Mouse (Mus musculus) MEL-GATA-1-ER (cell line): ENCODE results near the gene Bud23.
"Not testable (repeated sequence)": the region's sequence is repeated elsewhere in the genome, so short reads cannot be mapped to it uniquely, and the experiment has no call there.

Experiments used
- DNase-seq: peaks from one replicate; pipeline ENCODE4 v3.0.0-alpha.2; 2012; ENCODE audit warnings: low read depth; ENCODE audit errors: extremely low read depth

The Bud23 gene

GRCm38 (mm10) chr5:135072061-135072460 lies 7.3 kb upstream of the Bud23 start:
- DNase-seq = no peak

- no peak for DNase-seq
Measured at GRCm38 (mm10) chr5:135070448-135070847, 5.7 kb upstream of the Bud23 start.

GRCm38 (mm10) chr5:135066008-135066407 lies 1.2 kb upstream of the Bud23 start:
- no peak for DNase-seq

GRCm38 (mm10) chr5:135064382-135064766 lies 385 bp downstream of the Bud23 start:
- no peak for DNase-seq

- peak; percentile 87 for DNase-seq
Measured at GRCm38 (mm10) chr5:135063629-135064381, 954 bp downstream of the Bud23 start, which contains the start of gene Dnajc30. Gene Dnajc30, plus strand, starts transcription at chr5:135064202.

GRCm38 (mm10) chr5:135053356-135053755 lies 11.4 kb downstream of the Bud23 start:
- DNase-seq = no peak

- DNase-seq = not testable (repeated sequence)
Measured at GRCm38 (mm10) chr5:135049268-135049667, 15.5 kb downstream of the Bud23 start.

- DNase-seq = no peak
Measured at GRCm38 (mm10) chr5:135048539-135048938, 16.2 kb downstream of the Bud23 start.

- DNase-seq = no peak
Measured at GRCm38 (mm10) chr5:135044575-135044974, 20.2 kb downstream of the Bud23 start.

- DNase-seq = no peak
Measured at GRCm38 (mm10) chr5:135042105-135042788, 22.5 kb downstream of the Bud23 start.

GRCm38 (mm10) chr5:135040777-135041176 lies 24.0 kb downstream of the Bud23 start:
- no peak for DNase-seq

- DNase-seq = no peak
Measured at GRCm38 (mm10) chr5:135040059-135040458, 24.7 kb downstream of the Bud23 start.

GRCm38 (mm10) chr5:135039541-135039940 lies 25.2 kb downstream of the Bud23 start:
- DNase-seq = no peak

GRCm38 (mm10) chr5:135037946-135038345 lies 26.8 kb downstream of the Bud23 start:
- no peak for DNase-seq

- DNase-seq = no peak
Measured at GRCm38 (mm10) chr5:135035608-135036359, 29.0 kb downstream of the Bud23 start.

- DNase-seq = no peak
Measured at GRCm38 (mm10) chr5:135034593-135034992, 30.2 kb downstream of the Bud23 start.

- DNase-seq = no peak
Measured at GRCm38 (mm10) chr5:135032581-135032980, 32.2 kb downstream of the Bud23 start.

- peak; percentile 72 for DNase-seq
Measured at GRCm38 (mm10) chr5:135029007-135029854, 35.5 kb downstream of the Bud23 start.

- no peak for DNase-seq
Measured at GRCm38 (mm10) chr5:135025899-135026298, 38.9 kb downstream of the Bud23 start.

GRCm38 (mm10) chr5:135024665-135025224 lies 40.0 kb downstream of the Bud23 start:
- peak; percentile 80 for DNase-seq
